Mouse (Mus musculus) cerebellum, adult 2 months (tissue): ENCODE measurements at regions not wholly inside any gene's neighbourhood (a gene's known extent, or its start where the extent isn't known, plus 50 kb on each side); places are given as distances from the start of the nearest gene placed in this dataset.

Source experiments
- CTCF ChIP-seq: fragments of 200-500 bp; IDR thresholded peaks from 2 replicates; pipeline ENCODE4 v1.5.1; 2011; ENCODE audit warnings: low read depth, mild to moderate bottlenecking, control low read depth, low read length, moderate library complexity, borderline replicate concordance; ENCODE audit not compliant: insufficient read depth
- POLR2A ChIP-seq: fragments of 200-500 bp; IDR thresholded peaks from 2 replicates; pipeline ENCODE4 v1.6.1; 2011; ENCODE audit warnings: low read length, control low read depth, borderline replicate concordance; ENCODE audit not compliant: insufficient read depth

DNA sequence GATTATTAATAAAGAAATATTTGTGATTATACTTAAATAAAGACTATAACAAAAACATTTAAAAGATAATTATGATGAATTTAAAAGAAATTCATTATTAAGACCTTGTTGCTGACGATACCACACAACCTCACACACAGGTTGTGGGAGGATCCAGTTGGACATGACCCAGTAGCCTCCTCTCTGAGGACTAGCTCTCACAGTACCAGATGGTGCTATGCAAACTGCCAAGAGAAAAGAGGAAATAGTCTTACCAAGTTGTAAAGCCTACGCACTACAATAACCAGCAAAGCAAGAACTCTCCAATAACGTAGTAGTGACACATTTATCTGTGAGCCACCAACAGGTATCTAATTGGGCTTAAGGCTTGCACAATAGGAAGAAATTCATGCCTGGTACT lies 379.7 kb upstream of the Map3k7 start:
- TF ChIP-seq POLR2A (no peak), CTCF (no peak)
